Mouse (Mus musculus) embryonic stem cell, embryonic (primary cell): ENCODE data around the gene Irak2.

ENCODE experiments used
- CTCF ChIA-PET, 4 experiments: fragments of 300-600 bp in 2 of 4; fragments of 350-600 bp in 2 of 4; sonication (Branson Sonifier 250); formaldehyde crosslinking; loops; one replicate each; lab custom pipeline; 2022; ENCODE audit warnings: inconsistent platforms in 2 of 4; lab: Charles Lee
- POLR2A ChIA-PET, 4 experiments: fragments of 300-600 bp in 2 of 4; fragments of 350-600 bp in 2 of 4; sonication (Branson Sonifier 250); formaldehyde crosslinking; loops; one replicate each; lab custom pipeline; 2022; ENCODE audit warnings: antibody characterized with exemption in 4 of 4, inconsistent platforms in 1 of 4; lab: Charles Lee

The Irak2 gene

GRCm38 (mm10) chr6:113623386-113623785 lies 14.9 kb upstream of the Irak2 start:
- ChIA-PET CTCF (interaction anchor here in 2 of 4 experiments (0.6 to 0.7 kb wide), 2 partner anchors 15 to 1099 kb away, joined by 6 read pairs; partner anchors contain the start of gene Irak2 (in 1 of the 2)), POLR2A (interaction anchor here (0.7 to 3.5 kb wide), 11 partner anchors 10 to 151 kb away, joined by 3 to 15 read pairs (median 4); partner anchors contain the start of genes Irak2 (in 1 of the 4) and Sec13 (in 1 of the 4))

- ChIA-PET CTCF (interaction anchor here in 2 of 4 experiments (0.6 to 0.9 kb wide), 3 partner anchors 14 to 183 kb away, joined by 3 to 5 read pairs (median 4); partner anchors contain the start of gene Irak2 (in 1 of the 2)), POLR2A (interaction anchor here in 3 of 4 experiments (0.7 to 3.5 kb wide), 18 partner anchors 10 to 548 kb away, joined by 3 to 15 read pairs (median 4); partner anchors contain the start of genes Irak2 (in 1 of the 3), Sec13 (in 1 of the 3) and Tatdn2 (in 1 of the 3))
These were observed 14.1 kb upstream of the Irak2 start, which contains the start of gene Vhl for GRCm38 (mm10) chr6:113623941-113624751. Vhl (plus strand) TSS chr6:113623959.

- ChIA-PET POLR2A (interaction anchor here in 3 of 4 experiments (0.7 to 3.5 kb wide), 18 partner anchors 9 to 549 kb away, joined by 3 to 15 read pairs (median 3); partner anchors contain the start of genes Irak2 (in 1 of the 3) and Tatdn2 (in 1 of the 3)), CTCF (interaction anchor here in 2 of 4 experiments (0.6 to 0.9 kb wide), 3 partner anchors 13 to 184 kb away, joined by 3 to 5 read pairs (median 3); partner anchors contain the start of gene Irak2 (in 1 of the 2))
These were observed 13.1 kb upstream of the Irak2 start for GRCm38 (mm10) chr6:113624989-113625770.

- POLR2A ChIA-PET, result interaction anchor here in 3 of 4 experiments (0.9 to 1.6 kb wide), 9 partner anchors 9 to 68 kb away, joined by 3 to 4 read pairs (median 3); partner anchors contain the start of gene Tatdn2 (in 2 of the 3)
These were observed 7.9 kb upstream of the Irak2 start for GRCm38 (mm10) chr6:113630322-113630721.

GRCm38 (mm10) chr6:113632863-113633262 lies 5.4 kb upstream of the Irak2 start:
- ChIA-PET CTCF (interaction anchor here in 1 of 4 experiments (1.2 kb wide), 1 partner anchor 19 kb away, joined by 3 read pairs; no protein-coding TSS in a partner anchor), POLR2A (interaction anchor here in 2 of 4 experiments (0.6 to 1.8 kb wide), 3 partner anchors 11 to 14 kb away, joined by 4 to 5 read pairs (median 5); no protein-coding TSS in a partner anchor)

More at GRCm38 (mm10) chr6:113630322-113630721, 7.9 kb upstream of the Irak2 start:
- CTCF ChIA-PET, result interaction anchor here in 1 of 4 experiments (1.2 kb wide), 1 partner anchor 8 kb away, joined by 6 read pairs; the partner anchor contains the start of gene Irak2

- CTCF ChIA-PET, result interaction anchor here (0.6 to 2.3 kb wide), 30 partner anchors 8 to 603 kb away, joined by 3 to 16 read pairs (median 5); partner anchors contain the start of gene Brk1 (in 1 of the 4)
- POLR2A ChIA-PET, result interaction anchor here in 3 of 4 experiments (0.6 to 3.1 kb wide), 28 partner anchors 8 to 1206 kb away, joined by 3 to 16 read pairs (median 4); partner anchors contain the start of genes Fancd2os (in 1 of the 3), Tatdn2 (in 1 of the 3) and Vhl (in 1 of the 3)
These were observed 934 bp downstream of the Irak2 start for GRCm38 (mm10) chr6:113639201-113639600.

- CTCF ChIA-PET, result interaction anchor here in 1 of 4 experiments (0.7 kb wide), 1 partner anchor 1270 kb away, joined by 3 read pairs; no protein-coding TSS in a partner anchor
- POLR2A ChIA-PET, result interaction anchor here in 3 of 4 experiments (0.6 to 2.7 kb wide), 7 partner anchors 8 to 54 kb away, joined by 3 to 16 read pairs (median 6); partner anchors contain the start of gene Tatdn2 (in 1 of the 3)
These were observed 4.3 kb downstream of the Irak2 start for GRCm38 (mm10) chr6:113642605-113643004.

GRCm38 (mm10) chr6:113643021-113643420 lies 4.8 kb downstream of the Irak2 start:
- ChIA-PET POLR2A (interaction anchor here (0.6 to 2.7 kb wide), 12 partner anchors 9 to 137 kb away, joined by 3 to 16 read pairs (median 3); partner anchors contain the start of genes Sec13 (in 1 of the 4) and Tatdn2 (in 1 of the 4)), CTCF (interaction anchor here in 1 of 4 experiments (0.7 to 1.1 kb wide), 2 partner anchors 8 to 1270 kb away, joined by 3 to 4 read pairs; no protein-coding TSS in a partner anchor)

- ChIA-PET CTCF (interaction anchor here in 1 of 4 experiments (0.8 to 1.1 kb wide), 2 partner anchors 9 to 17 kb away, joined by 3 to 4 read pairs; no protein-coding TSS in a partner anchor), POLR2A (interaction anchor here (0.5 to 2.8 kb wide), 16 partner anchors 9 to 386 kb away, joined by 3 to 16 read pairs (median 7); partner anchors contain the start of gene Sec13 (in 1 of the 4))
These were observed 5.7 kb downstream of the Irak2 start for GRCm38 (mm10) chr6:113643967-113644366.

- CTCF ChIA-PET, result interaction anchor here in 2 of 4 experiments (0.6 to 1.1 kb wide), 4 partner anchors 10 to 16 kb away, joined by 3 to 6 read pairs (median 4); no protein-coding TSS in a partner anchor
- POLR2A ChIA-PET, result interaction anchor here in 3 of 4 experiments (0.7 to 2.8 kb wide), 16 partner anchors 10 to 54 kb away, joined by 3 to 16 read pairs (median 6); partner anchors contain the start of gene Tatdn2 (in 1 of the 3)
These were observed 6.5 kb downstream of the Irak2 start for GRCm38 (mm10) chr6:113644808-113645207.

- POLR2A ChIA-PET, result interaction anchor here in 2 of 4 experiments (1.1 to 1.6 kb wide), 2 partner anchors 11 kb away, joined by 4 to 5 read pairs; partner anchors contain the start of gene Irak2 (in 2 of the 2)
- CTCF ChIA-PET, result interaction anchor here in 1 of 4 experiments (0.6 to 1.7 kb wide), 2 partner anchors 11 kb away, joined by 3 to 5 read pairs; partner anchors contain the start of gene Irak2
These were observed 11.3 kb downstream of the Irak2 start for GRCm38 (mm10) chr6:113649346-113650196.

- POLR2A ChIA-PET, result interaction anchor here in 1 of 4 experiments (0.6 kb wide), 1 partner anchor 209 kb away, joined by 4 read pairs; no protein-coding TSS in a partner anchor
- CTCF ChIA-PET, result interaction anchor here in 1 of 4 experiments (0.6 to 2.3 kb wide), 2 partner anchors 11 to 12 kb away, joined by 3 to 8 read pairs; partner anchors contain the start of gene Irak2
These were observed 12.0 kb downstream of the Irak2 start for GRCm38 (mm10) chr6:113650197-113650640.

GRCm38 (mm10) chr6:113651626-113652025 lies 13.4 kb downstream of the Irak2 start:
- CTCF ChIA-PET, result interaction anchor here in 3 of 4 experiments (0.6 to 2.3 kb wide), 4 partner anchors 13 to 19 kb away, joined by 3 to 9 read pairs (median 6); partner anchors contain the start of gene Irak2 (in 3 of the 3)
- POLR2A ChIA-PET, result interaction anchor here (0.6 to 2.7 kb wide), 9 partner anchors 9 to 45 kb away, joined by 3 to 19 read pairs (median 6); partner anchors contain the start of genes Irak2 (in 2 of the 4) and Tatdn2 (in 1 of the 4)

GRCm38 (mm10) chr6:113653551-113653950 lies 15.3 kb downstream of the Irak2 start:
- ChIA-PET CTCF (interaction anchor here in 2 of 4 experiments (0.7 to 2.3 kb wide), 2 partner anchors 15 to 25 kb away, joined by 3 to 9 read pairs; partner anchors contain the start of gene Irak2 (in 1 of the 2)), POLR2A (interaction anchor here in 3 of 4 experiments (0.6 to 1.9 kb wide), 8 partner anchors 9 to 59 kb away, joined by 3 to 9 read pairs (median 4); partner anchors contain the start of gene Irak2 (in 3 of the 3))
